Mouse (Mus musculus) limb, embryonic 14.5 days (tissue): ENCODE results near the gene Abca12. TPM values are rescaled to one million over a fixed set of nuclear protein-coding genes. Genes with fewer than 3 reads are reported as not detected.

Experiments used
- ATAC-seq: fragments of 200-750 bp; cut with Nextera tagmentation; 2 replicates; pipeline ENCODE4 v1.8.0; 2017; ENCODE audit warnings: low read depth, moderate number of reproducible peaks, moderate TSS enrichment; ENCODE audit not compliant: low FRiP score
- DNase-seq: peaks from one replicate; pipeline ENCODE4 v3.0.0-alpha.2; 2015; ENCODE audit warnings: low spot score
- H3K27ac ChIP-seq: fragments of 300-500 bp; sonication (generic); replicated peaks from 2 replicates; pipeline ENCODE4 v1.5.1; 2014; ENCODE audit warnings: low read depth, mild to moderate bottlenecking, low read length, moderate library complexity, mixed read lengths
- H3K27me3 ChIP-seq: fragments of 300-500 bp; sonication (generic); 2 replicates; pipeline ENCODE4 v1.6.1; 2014; ENCODE audit warnings: low read length, mixed read lengths; ENCODE audit not compliant: control insufficient read depth, insufficient read depth
- H3K36me3 ChIP-seq: fragments of 300-500 bp; sonication (generic); 2 replicates; pipeline ENCODE4 v1.6.1; 2014; ENCODE audit warnings: mild to moderate bottlenecking, low read length, moderate library complexity, mixed read lengths; ENCODE audit not compliant: control insufficient read depth, insufficient read depth
- H3K4me1 ChIP-seq: fragments of 300-500 bp; sonication (generic); 2 replicates; pipeline ENCODE4 v1.6.1; 2014; ENCODE audit warnings: antibody characterized with exemption, low read length, mixed read lengths; ENCODE audit not compliant: control insufficient read depth, insufficient read depth
- H3K4me2 ChIP-seq: fragments of 300-500 bp; sonication (generic); replicated peaks from 2 replicates; pipeline ENCODE4 v1.6.1; 2014; ENCODE audit warnings: low read depth, mild to moderate bottlenecking, low read length, moderate library complexity; ENCODE audit not compliant: severe bottlenecking
- H3K4me3 ChIP-seq: fragments of 300-500 bp; sonication (generic); replicated peaks from 2 replicates; pipeline ENCODE4 v1.5.1; 2014; ENCODE audit warnings: low read length
- H3K9ac ChIP-seq: fragments of 300-500 bp; sonication (generic); 2 replicates; pipeline ENCODE4 v1.6.1; 2014; ENCODE audit warnings: mild to moderate bottlenecking, low read depth, low read length, moderate library complexity; ENCODE audit not compliant: severe bottlenecking
- H3K9me3 ChIP-seq: fragments of 300-500 bp; sonication (generic); 2 replicates; pipeline ENCODE4 v1.6.1; 2016; ENCODE audit warnings: low read length; ENCODE audit not compliant: control insufficient read depth
- POLR2A ChIP-seq: fragments of 200-500 bp; IDR thresholded peaks from 2 replicates; pipeline ENCODE4 v1.8.0; 2012; ENCODE audit warnings: inconsistent platforms, mild to moderate bottlenecking, moderate library complexity, borderline replicate concordance; ENCODE audit not compliant: insufficient read depth, insufficient read length; ENCODE audit errors: extremely low read depth
- WGBS: fragments of 180-500 bp; shearing (Covaris S2); extraction: QIAGEN DNeasy Blood & Tissue Kit; methylation state at CpG from one replicate; pipeline ENCODE4 v1.1.7; 2014; 5-methylcytosine and 5-hydroxymethylcytosine counted together
- polyA plus RNA-seq, 2 experiments: library from polyadenylated mRNA; depleted of rRNA in 1 of 2; stranded (reverse) in 1 of 2; unstranded in 1 of 2; fragments of >200 nt; fragmentation: Nextera tagmentation in 1 of 2; extraction: Ambion mirVana in 1 of 2; gene quantifications; 2 replicates each; pipeline versions ENCODE4 v1.2.1 to v1.2.3; 2012 to 2014

Gene Abca12
- polyA plus RNA-seq, 2 experiments: 1.9 to 3.7 TPM

- no peaks in the 10 kb centered on the region for H3K36me3 ChIP-seq
- no peak for DNase-seq
- no peak for TF ChIP-seq POLR2A
- no peaks in the 10 kb centered on the region for H3K27me3 ChIP-seq
- H3K4me1 ChIP-seq: no peaks in the 10 kb centered on the region
- no peak overlapping the region for H3K9ac ChIP-seq
- no peaks in the 10 kb centered on the region for H3K9me3 ChIP-seq
- no peak overlapping the region for H3K27ac ChIP-seq
- H3K4me3 ChIP-seq: no peak overlapping the region
- WGBS: 38% methylated on average over 5 of the region's 5 CpGs
- no peak overlapping the region for H3K4me2 ChIP-seq
- no peak for ATAC-seq
Observed at GRCm38 (mm10) chr1:71276940-71277339, 137.8 kb downstream of the Abca12 start.

DNA sequence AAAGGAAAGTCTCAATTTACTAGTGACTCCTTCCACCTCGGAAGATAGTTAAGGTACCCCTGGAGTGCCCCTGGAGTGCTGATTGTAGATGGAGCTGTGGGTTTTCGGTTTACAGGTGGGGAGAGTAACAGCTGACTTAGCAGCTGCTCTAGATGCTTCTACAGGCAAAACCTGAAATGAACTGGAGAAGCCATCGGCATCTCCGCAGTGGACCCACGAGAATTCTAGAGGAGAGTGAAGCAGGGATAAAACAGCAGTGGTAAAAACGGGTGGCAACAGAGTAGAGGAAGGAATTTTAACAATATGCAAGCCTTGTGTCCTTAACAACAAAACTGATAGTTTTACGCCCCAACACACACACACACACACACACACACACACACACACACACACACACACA is 142.2 kb downstream of the Abca12 start:
- DNase-seq: no peak
- 66% methylated on average over 7 of the region's 7 CpGs for WGBS
- no peaks in the 10 kb centered on the region for H3K4me1 ChIP-seq
- TF ChIP-seq POLR2A: no peak
- no peaks in the 10 kb centered on the region for H3K9me3 ChIP-seq
- no peaks in the 10 kb centered on the region for H3K36me3 ChIP-seq
- no peak overlapping the region for H3K9ac ChIP-seq
- H3K27me3 ChIP-seq: no peaks in the 10 kb centered on the region
- H3K4me3 ChIP-seq: no peak overlapping the region
- no peak overlapping the region for H3K27ac ChIP-seq
- no peak for ATAC-seq
- H3K4me2 ChIP-seq: no peak overlapping the region

DNA sequence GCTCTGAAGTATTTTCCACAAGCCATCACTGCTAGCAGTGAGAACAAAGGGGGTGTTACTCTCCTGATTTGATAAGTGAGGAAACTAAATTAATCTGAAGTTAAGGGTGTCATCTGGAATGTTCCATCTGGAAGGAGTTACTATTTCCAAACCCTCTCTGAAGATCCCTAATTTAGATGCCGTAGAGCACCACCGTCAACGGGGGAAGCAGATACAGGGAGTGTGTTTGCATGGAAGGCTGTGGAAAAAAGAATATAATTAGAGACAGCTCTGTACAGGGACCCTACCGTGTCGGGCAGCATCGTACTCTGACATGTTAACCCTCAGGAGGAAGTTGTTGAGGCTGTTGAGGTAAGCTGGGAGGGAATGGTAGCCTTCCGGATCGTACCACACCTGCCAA is 142.6 kb downstream of the Abca12 start:
- H3K4me2 ChIP-seq: no peak overlapping the region
- H3K4me1 ChIP-seq: no peaks in the 10 kb centered on the region
- H3K9me3 ChIP-seq: no peaks in the 10 kb centered on the region
- DNase-seq: no peak
- H3K27ac ChIP-seq: no peak overlapping the region
- no peak overlapping the region for H3K4me3 ChIP-seq
- no peak for ATAC-seq
- H3K27me3 ChIP-seq: no peaks in the 10 kb centered on the region
- 48% methylated on average over 8 of the region's 8 CpGs for WGBS
- H3K9ac ChIP-seq: no peak overlapping the region
- no peak for TF ChIP-seq POLR2A
- no peaks in the 10 kb centered on the region for H3K36me3 ChIP-seq

- Histone ChIP-seq H3K4me2 (no peak overlapping the region), H3K36me3 (no peaks in the 10 kb centered on the region), H3K9ac (no peak overlapping the region), H3K27ac (no peak overlapping the region), H3K9me3 (no peaks in the 10 kb centered on the region), H3K27me3 (no peaks in the 10 kb centered on the region), H3K4me1 (no peaks in the 10 kb centered on the region), H3K4me3 (no peak overlapping the region)
- TF ChIP-seq POLR2A: no peak
- WGBS: 90% methylated on average over 3 of the region's 3 CpGs
- no peak for DNase-seq
- ATAC-seq: no peak
Observed at GRCm38 (mm10) chr1:71270083-71270482, 144.6 kb downstream of the Abca12 start.

DNA sequence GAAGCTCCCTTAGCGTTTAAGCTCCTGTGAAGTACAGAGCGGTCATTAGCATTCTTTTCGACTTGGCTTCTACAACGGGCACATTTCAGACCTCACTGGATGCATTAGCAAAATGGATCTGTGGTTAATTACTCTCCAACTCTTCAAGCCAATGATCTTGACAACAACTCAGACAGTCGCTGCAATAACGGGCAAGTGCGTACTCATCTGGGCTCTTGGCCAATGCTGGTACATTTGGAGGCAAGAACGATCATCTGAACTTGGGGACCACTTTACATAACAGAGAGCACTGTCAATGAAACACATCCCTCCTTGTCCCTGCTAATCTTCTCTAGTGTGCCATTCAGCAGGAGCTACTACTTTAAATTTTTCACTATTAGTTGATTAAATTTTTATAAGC is 148.1 kb downstream of the Abca12 start:
- H3K4me2 ChIP-seq: no peak overlapping the region
- no peaks in the 10 kb centered on the region for H3K4me1 ChIP-seq
- no peak for ATAC-seq
- no peaks in the 10 kb centered on the region for H3K27me3 ChIP-seq
- no peaks in the 10 kb centered on the region for H3K9me3 ChIP-seq
- H3K9ac ChIP-seq: no peak overlapping the region
- 90% methylated on average over 8 of the region's 8 CpGs for WGBS
- H3K27ac ChIP-seq: no peak overlapping the region
- no peaks in the 10 kb centered on the region for H3K36me3 ChIP-seq
- no peak for DNase-seq
- no peak for TF ChIP-seq POLR2A
- H3K4me3 ChIP-seq: no peak overlapping the region

- WGBS: 94% methylated on average over 7 of the region's 7 CpGs
- Histone ChIP-seq H3K4me2 (no peak overlapping the region), H3K27me3 (no peaks in the 10 kb centered on the region), H3K4me1 (no peaks in the 10 kb centered on the region), H3K36me3 (no peaks in the 10 kb centered on the region), H3K27ac (no peak overlapping the region), H3K9ac (no peak overlapping the region), H3K9me3 (no peaks in the 10 kb centered on the region), H3K4me3 (no peak overlapping the region)
- no peak for TF ChIP-seq POLR2A
- ATAC-seq: no peak
- no peak for DNase-seq
Observed at GRCm38 (mm10) chr1:71263532-71263931, 151.2 kb downstream of the Abca12 start.
